Mouse (Mus musculus) spleen, adult 2 months (tissue): ENCODE results near the gene Akap11. TPM values are rescaled to one million over a fixed set of nuclear protein-coding genes. Genes with fewer than 3 reads are reported as not detected.

Experiments used
- DNase-seq, 2 experiments: peaks; one replicate each; pipeline versions ENCODE4 v3.0.0 to v3.0.0-alpha.2; 2012 to 2021; ENCODE audit warnings: low spot score in 2 of 2, low read depth in 1 of 2
- H3K27ac ChIP-seq: fragments of 200-500 bp; 2 replicates; pipeline ENCODE4 v1.5.1; 2012; ENCODE audit warnings: low read length, inconsistent platforms; ENCODE audit not compliant: insufficient read depth
- H3K27me3 ChIP-seq: fragments of 200-500 bp; 2 replicates; pipeline ENCODE4 v1.6.1; 2012; ENCODE audit warnings: mild to moderate bottlenecking, moderate library complexity, low read length, inconsistent platforms; ENCODE audit not compliant: control insufficient read depth, insufficient read depth
- H3K36me3 ChIP-seq: fragments of 200-500 bp; 2 replicates; pipeline ENCODE4 v1.6.1; 2012; ENCODE audit warnings: mild to moderate bottlenecking, low read length, inconsistent platforms; ENCODE audit not compliant: control insufficient read depth, insufficient read depth
- H3K4me1 ChIP-seq: fragments of 200-500 bp; 2 replicates; pipeline ENCODE4 v1.6.1; 2011; ENCODE audit warnings: inconsistent platforms; ENCODE audit not compliant: control insufficient read depth, insufficient read depth, insufficient read length
- H3K4me3 ChIP-seq: fragments of 200-500 bp; 2 replicates; pipeline ENCODE4 v1.5.1; 2011; ENCODE audit warnings: mild to moderate bottlenecking, inconsistent platforms; ENCODE audit not compliant: insufficient read depth, insufficient read length; ENCODE audit errors: extremely low read depth
- CTCF ChIP-seq: fragments of 200-500 bp; IDR thresholded peaks from 2 replicates; pipeline ENCODE4 v1.5.1; 2011; ENCODE audit warnings: mild to moderate bottlenecking, inconsistent platforms; ENCODE audit not compliant: insufficient read depth, insufficient read length, insufficient replicate concordance; ENCODE audit errors: extremely low read depth
- POLR2A ChIP-seq: fragments of 200-500 bp; IDR thresholded peaks from 2 replicates; pipeline ENCODE4 v1.6.1; 2011; ENCODE audit warnings: low read depth, low read length, inconsistent platforms
- WGBS: fragments of 180-500 bp; shearing (Covaris S2); methylation state at CpG from one replicate; pipeline ENCODE4 v1.1.7; 2018; 5-methylcytosine and 5-hydroxymethylcytosine counted together
- polyA plus RNA-seq: library from polyadenylated mRNA; depleted of rRNA; stranded (reverse); fragments of >200 nt; gene quantifications from 2 replicates; pipeline ENCODE4 v1.2.3, GENCODE M21; 2012

Gene Akap11
- polyA plus RNA-seq, 1 experiment: 3.1 TPM

GRCm38 (mm10) chr14:78470714-78471113 lies 65.9 kb downstream of the Akap11 start:
- 89% methylated on average over 4 of the region's 4 CpGs for WGBS
- Histone ChIP-seq H3K27me3 (no peaks in the 10 kb centered on the region), H3K4me3 (no peak overlapping the region), H3K36me3 (no peaks in the 10 kb centered on the region), H3K27ac (no peak overlapping the region), H3K4me1 (no peaks in the 10 kb centered on the region)
- no peak for TF ChIP-seq POLR2A
- no peak for TF ChIP-seq CTCF
- no peak for DNase-seq

DNA sequence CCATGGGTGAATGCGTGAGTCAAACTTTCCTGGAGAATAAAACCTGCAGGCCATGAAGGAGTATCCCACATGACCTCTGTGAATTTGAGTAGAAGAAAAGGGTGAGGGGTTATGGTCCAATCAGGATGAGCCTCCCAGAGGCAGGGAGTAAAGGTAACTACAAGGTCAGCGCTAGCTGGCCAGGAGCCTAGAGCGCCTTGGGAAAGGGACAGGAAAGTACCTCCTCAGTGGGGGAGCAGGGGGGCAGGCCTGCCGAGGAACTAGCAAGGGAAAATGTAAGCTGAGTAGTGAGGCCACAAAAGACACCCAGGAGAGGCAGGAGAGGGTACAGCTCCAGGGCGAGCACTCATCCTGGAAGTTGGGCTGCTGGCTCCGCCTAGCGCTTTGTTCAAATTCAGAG lies 67.6 kb downstream of the Akap11 start:
- Histone ChIP-seq H3K4me3 (no peak overlapping the region), H3K4me1 (no peaks in the 10 kb centered on the region), H3K27ac (no peak overlapping the region), H3K36me3 (no peaks in the 10 kb centered on the region), H3K27me3 (no peaks in the 10 kb centered on the region)
- WGBS: 86% methylated on average over 7 of the region's 7 CpGs
- DNase-seq: no peak
- no peak for TF ChIP-seq CTCF
- no peak for TF ChIP-seq POLR2A

DNA sequence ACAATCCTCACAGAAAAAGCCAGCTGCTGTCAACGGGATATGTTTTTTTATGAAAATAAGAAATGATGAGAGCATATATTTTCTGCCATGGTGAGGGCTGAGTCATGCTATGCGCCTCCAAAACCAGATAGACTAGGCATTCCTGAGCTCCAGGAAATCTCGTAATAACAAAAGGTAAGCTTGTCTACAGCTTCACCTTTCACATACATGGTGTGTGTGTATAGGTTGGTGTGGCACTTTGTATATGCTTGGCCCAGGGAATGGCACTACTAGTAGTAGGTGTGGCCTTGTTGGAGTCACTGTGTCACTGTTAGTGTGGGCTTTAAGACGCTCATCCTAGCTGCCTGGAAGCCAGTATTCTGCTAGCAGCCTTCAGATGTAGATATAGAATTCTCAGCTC lies 68.6 kb downstream of the Akap11 start:
- Histone ChIP-seq H3K27ac (no peak overlapping the region), H3K4me3 (no peak overlapping the region), H3K36me3 (no peaks in the 10 kb centered on the region), H3K27me3 (no peaks in the 10 kb centered on the region), H3K4me1 (no peaks in the 10 kb centered on the region)
- TF ChIP-seq POLR2A (no peak), CTCF (no peak)
- 86% methylated on average over 4 of the region's 4 CpGs for WGBS
- no peak for DNase-seq

DNA sequence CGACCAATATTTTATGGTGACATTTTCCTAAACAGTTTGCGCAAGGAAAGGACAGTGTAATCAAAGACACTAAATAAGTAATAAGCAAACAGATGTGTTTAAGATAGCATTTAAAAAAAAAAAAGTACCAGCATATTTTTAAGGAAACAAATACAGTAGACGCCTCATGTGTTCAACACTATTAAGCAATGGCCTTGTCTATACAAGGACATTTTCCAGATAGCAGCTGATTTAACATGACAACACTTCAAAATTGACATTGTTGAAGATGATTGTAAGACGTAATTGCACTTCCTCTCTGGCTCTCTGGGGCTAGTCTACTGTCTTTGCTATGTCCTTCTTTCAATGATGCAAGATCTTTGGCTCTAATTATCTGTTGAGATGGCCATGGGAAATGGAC lies 72.3 kb downstream of the Akap11 start:
- no peak overlapping the region for H3K4me3 ChIP-seq
- no peaks in the 10 kb centered on the region for H3K36me3 ChIP-seq
- no peaks in the 10 kb centered on the region for H3K27me3 ChIP-seq
- WGBS: 84% methylated on average over 4 of the region's 4 CpGs
- no peak for DNase-seq
- no peak for TF ChIP-seq POLR2A
- no peak for TF ChIP-seq CTCF
- no peaks in the 10 kb centered on the region for H3K4me1 ChIP-seq
- H3K27ac ChIP-seq: no peak overlapping the region

- TF ChIP-seq POLR2A (no peak), CTCF (no peak)
These were observed 77.5 kb downstream of the Akap11 start for GRCm38 (mm10) chr14:78459121-78459520.

DNA sequence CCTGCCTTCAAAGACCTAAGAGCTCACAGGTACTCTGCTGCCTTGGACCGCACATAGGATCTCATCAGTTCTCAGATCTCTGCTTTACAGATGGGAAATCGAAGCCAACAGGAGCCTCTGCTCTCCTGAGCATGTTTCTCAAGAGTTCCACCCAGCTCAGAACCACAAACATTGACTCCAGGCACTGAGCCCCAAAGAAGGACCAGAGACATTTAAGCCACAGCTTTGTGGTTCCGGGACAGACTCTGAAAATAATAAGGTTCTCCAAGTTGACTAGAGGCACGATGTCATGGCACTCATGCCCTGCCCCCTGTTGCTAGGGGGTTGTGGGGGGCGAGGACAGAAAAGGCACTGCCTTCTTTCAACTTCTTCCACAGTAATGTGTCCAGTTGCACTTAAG lies 77.9 kb downstream of the Akap11 start:
- no peak for DNase-seq
- TF ChIP-seq CTCF (no peak), POLR2A (no peak)
- Histone ChIP-seq H3K36me3 (no peaks in the 10 kb centered on the region), H3K27me3 (no peaks in the 10 kb centered on the region), H3K4me1 (0 out of 2 replicates have a peak, but pooled peaks cover 2% of the 10 kb centered on the region), H3K4me3 (no peak overlapping the region), H3K27ac (0 out of 2 replicates have a peak overlapping the region, but pooled peaks have one; percentile 6)
- 13% methylated on average over 5 of the region's 5 CpGs for WGBS

More at GRCm38 (mm10) chr14:78459121-78459520, 77.5 kb downstream of the Akap11 start:
- H3K4me3 ChIP-seq: no peak overlapping the region
- peak in 1 of 2 experiments; percentile 21 for DNase-seq
- 26% methylated on average over 5 of the region's 5 CpGs for WGBS
- H3K27me3 ChIP-seq: no peaks in the 10 kb centered on the region
- no peaks in the 10 kb centered on the region for H3K36me3 ChIP-seq
- no peak overlapping the region for H3K27ac ChIP-seq
- H3K4me1 ChIP-seq: 0 out of 2 replicates have a peak, but pooled peaks cover 2% of the 10 kb centered on the region

DNA sequence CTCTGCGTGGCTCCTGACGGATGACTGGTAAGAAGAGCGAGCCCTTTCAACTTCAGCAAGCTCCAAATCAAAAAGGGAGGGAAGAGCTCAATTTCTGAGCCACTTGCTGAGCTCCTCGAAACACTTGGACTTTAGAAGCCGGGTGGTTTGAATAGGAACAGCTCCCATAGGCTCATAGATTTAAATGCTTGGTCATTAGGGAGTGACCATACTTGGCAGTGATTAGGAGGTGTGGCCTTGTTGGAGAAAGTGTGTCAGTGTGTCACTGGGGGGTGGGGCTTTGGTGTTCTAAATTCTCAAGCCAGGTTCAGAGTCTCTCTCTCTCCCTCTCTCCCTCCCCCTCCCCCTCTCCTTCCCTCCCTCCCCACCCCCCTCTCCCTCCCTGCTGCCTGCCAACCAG lies 81.6 kb downstream of the Akap11 start:
- Histone ChIP-seq H3K27me3 (no peaks in the 10 kb centered on the region), H3K4me3 (no peak overlapping the region), H3K4me1 (0 out of 2 replicates have a peak, but pooled peaks cover 2% of the 10 kb centered on the region), H3K27ac (no peak overlapping the region), H3K36me3 (no peaks in the 10 kb centered on the region)
- DNase-seq: no peak
- WGBS: 93% methylated on average over 5 of the region's 5 CpGs
- TF ChIP-seq POLR2A (no peak), CTCF (no peak)
